Mouse (Mus musculus): ENCODE measurements around the gene Fam89b. TPM values are rescaled to one million over a fixed set of nuclear protein-coding genes. Genes with fewer than 3 reads are reported as not detected.
A peak's percentile ranks its signal among the peaks of the same experiment; 100 is the strongest.

Gene Fam89b
- polyA plus RNA-seq, 1 experiment from 2014 or later = 118 TPM

DNA sequence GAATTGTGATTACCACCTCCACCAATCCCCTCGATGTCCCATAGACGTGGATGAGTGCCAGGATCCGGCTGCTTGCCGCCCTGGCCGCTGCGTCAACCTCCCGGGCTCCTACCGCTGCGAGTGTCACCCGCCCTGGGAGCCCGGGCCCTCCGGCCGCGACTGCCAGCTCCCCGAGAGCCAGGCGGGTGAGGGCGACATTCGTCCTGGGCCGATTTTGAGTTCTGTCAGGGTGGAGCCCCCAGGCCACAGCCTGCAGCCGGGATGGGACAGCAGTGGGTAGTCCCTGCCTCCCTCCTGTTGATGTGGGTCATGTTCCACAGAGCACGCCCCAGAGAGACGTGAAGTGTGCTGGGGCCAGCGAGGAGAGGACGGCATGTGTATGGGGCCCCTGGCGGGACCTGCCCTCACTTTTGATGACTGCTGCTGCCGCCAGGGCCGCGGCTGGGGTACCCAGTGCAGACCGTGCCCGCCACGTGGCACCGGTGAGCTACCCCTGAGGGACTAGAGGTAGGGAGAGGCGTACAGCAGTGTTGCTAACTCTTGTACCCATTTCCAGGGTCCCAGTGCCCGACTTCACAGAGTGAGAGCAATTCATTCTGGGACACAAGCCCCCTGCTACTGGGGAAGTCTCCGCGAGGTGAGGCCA is 27.7 kb upstream of the Fam89b start:
- ATAC-seq = peak; percentile 28

DNA sequence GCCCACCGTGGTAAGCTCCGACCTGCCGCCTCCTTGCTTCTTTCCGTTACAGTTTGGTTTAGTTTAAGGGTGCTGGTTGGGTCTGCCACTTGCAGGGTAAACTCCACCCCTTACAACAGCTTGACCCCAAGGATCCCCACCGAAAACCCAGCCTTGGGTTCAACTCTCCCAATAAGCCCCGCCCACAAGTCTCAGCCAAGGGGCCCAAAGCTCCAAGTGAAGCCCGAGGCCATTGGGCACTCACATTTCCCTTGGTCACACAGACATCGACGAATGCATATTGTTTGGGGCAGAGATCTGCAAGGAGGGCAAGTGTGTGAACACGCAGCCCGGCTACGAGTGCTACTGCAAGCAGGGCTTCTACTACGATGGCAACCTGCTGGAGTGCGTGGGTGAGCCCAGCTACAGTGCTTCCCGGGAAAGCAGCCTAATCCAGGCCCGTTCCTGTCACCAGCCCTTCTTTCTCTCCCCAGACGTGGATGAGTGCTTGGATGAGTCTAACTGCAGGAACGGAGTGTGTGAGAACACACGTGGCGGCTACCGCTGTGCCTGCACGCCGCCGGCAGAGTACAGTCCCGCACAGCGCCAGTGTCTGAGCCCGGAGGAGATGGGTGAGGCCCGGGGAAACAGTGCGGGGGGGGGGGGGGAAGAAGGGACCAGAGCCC is 27.0 kb upstream of the Fam89b start:
- peaks cover 40% of the 10 kb centered on the region for H3K36me3 ChIP-seq (ENCODE audit: control insufficient read depth, insufficient read depth, low read length)
- WGBS = 15% methylated on average over 26 of the region's 29 CpGs
- no peaks in the 10 kb centered on the region for H3K9me3 ChIP-seq (ENCODE audit: control insufficient read depth, low read length)
- H3K4me3 ChIP-seq (ENCODE audit: low read length) = peak overlapping the region; percentile 5
- H3K4me1 ChIP-seq (ENCODE audit: control insufficient read depth, insufficient read depth, low read depth, low read length) = peaks cover 15% of the 10 kb centered on the region
- no peak overlapping the region for H3K27ac ChIP-seq (ENCODE audit: low read depth, low read length)
- H3K27me3 ChIP-seq (replicated peaks; ENCODE audit: control insufficient read depth, insufficient read depth, low read length) = peaks cover 45% of the 10 kb centered on the region
- peak; percentile 31; the same call in 1 of the 2 replicates for ATAC-seq
- H3K4me2 ChIP-seq (ENCODE audit: low read length) = peak overlapping the region; percentile 33
- H3K9ac ChIP-seq (ENCODE audit: low read depth, low read length) = peak overlapping the region; percentile 35; the same call in 1 of the 2 replicates

More for the DNA sequence above, 27.7 kb upstream of the Fam89b start:
- peaks cover 44% of the 10 kb centered on the region for H3K36me3 ChIP-seq (ENCODE audit: control insufficient read depth, insufficient read depth, low read length)
- WGBS = 17% methylated on average over 36 of the region's 36 CpGs
- no peak overlapping the region; the same call in 1 of the 2 replicates for H3K4me3 ChIP-seq (ENCODE audit: low read length)
- peaks cover 45% of the 10 kb centered on the region for H3K27me3 ChIP-seq (replicated peaks; ENCODE audit: control insufficient read depth, insufficient read depth, low read length)
- no peak overlapping the region for H3K27ac ChIP-seq (ENCODE audit: low read depth, low read length)
- peak overlapping the region; percentile 35; the same call in 1 of the 2 replicates for H3K9ac ChIP-seq (ENCODE audit: low read depth, low read length)
- peaks cover 12% of the 10 kb centered on the region for H3K4me1 ChIP-seq (ENCODE audit: control insufficient read depth, insufficient read depth, low read depth, low read length)
- H3K4me2 ChIP-seq (ENCODE audit: low read length) = peak overlapping the region; percentile 33
- no peaks in the 10 kb centered on the region for H3K9me3 ChIP-seq (ENCODE audit: control insufficient read depth, low read length)

DNA sequence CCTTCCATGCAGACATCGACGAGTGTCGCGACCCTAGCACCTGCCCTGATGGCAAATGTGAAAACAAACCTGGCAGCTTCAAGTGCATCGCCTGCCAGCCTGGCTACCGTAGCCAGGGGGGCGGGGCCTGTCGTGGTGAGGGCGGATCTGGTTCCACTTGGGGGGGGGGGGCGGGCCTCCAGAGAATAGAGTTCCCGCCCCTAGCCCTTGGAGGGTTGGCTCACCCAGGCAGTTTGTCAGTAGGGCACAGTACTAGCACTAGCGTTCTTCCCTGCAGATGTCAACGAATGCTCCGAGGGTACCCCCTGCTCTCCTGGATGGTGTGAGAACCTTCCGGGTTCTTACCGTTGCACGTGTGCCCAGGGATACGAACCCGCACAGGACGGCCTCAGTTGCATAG is 22.3 kb upstream of the Fam89b start:
- Histone ChIP-seq H3K27ac (ENCODE audit: low read depth, low read length) (no peak overlapping the region), H3K9me3 (ENCODE audit: control insufficient read depth, low read length) (no peaks in the 10 kb centered on the region), H3K36me3 (ENCODE audit: control insufficient read depth, insufficient read depth, low read length) (no peaks in the 10 kb centered on the region), H3K9ac (ENCODE audit: low read depth, low read length) (no peak overlapping the region), H3K4me1 (ENCODE audit: control insufficient read depth, insufficient read depth, low read depth, low read length) (peaks cover 8% of the 10 kb centered on the region; the same call in 1 of the 2 replicates), H3K4me3 (ENCODE audit: low read length) (no peak overlapping the region), H3K27me3 (replicated peaks; ENCODE audit: control insufficient read depth, insufficient read depth, low read length) (peaks cover 47% of the 10 kb centered on the region), H3K4me2 (ENCODE audit: low read length) (no peak overlapping the region)
- 7% methylated on average over 20 of the region's 20 CpGs for WGBS
- no peak for ATAC-seq

DNA sequence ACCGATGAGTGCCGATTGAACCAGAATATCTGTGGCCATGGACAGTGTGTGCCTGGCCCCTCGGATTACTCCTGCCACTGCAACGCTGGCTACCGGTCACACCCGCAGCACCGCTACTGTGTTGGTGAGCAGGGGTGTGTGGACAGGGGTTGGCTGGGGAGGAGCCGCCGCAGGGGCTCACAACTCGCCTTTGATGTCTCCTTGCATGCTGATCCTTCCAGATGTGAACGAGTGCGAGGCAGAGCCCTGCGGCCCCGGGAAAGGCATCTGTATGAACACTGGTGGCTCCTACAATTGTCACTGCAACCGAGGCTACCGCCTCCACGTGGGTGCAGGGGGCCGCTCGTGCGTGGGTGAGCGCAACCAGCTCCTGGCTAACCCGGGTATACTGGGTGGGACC is 21.5 kb upstream of the Fam89b start:
- Histone ChIP-seq H3K9me3 (ENCODE audit: control insufficient read depth, low read length) (no peaks in the 10 kb centered on the region), H3K27ac (ENCODE audit: low read depth, low read length) (no peak overlapping the region), H3K27me3 (replicated peaks; ENCODE audit: control insufficient read depth, insufficient read depth, low read length) (peaks cover 42% of the 10 kb centered on the region), H3K4me1 (ENCODE audit: control insufficient read depth, insufficient read depth, low read depth, low read length) (peaks cover 10% of the 10 kb centered on the region), H3K9ac (ENCODE audit: low read depth, low read length) (no peak overlapping the region), H3K4me3 (ENCODE audit: low read length) (no peak overlapping the region), H3K36me3 (ENCODE audit: control insufficient read depth, insufficient read depth, low read length) (no peaks in the 10 kb centered on the region), H3K4me2 (ENCODE audit: low read length) (no peak overlapping the region)
- no peak for ATAC-seq
- 12% methylated on average over 22 of the region's 22 CpGs for WGBS

DNA sequence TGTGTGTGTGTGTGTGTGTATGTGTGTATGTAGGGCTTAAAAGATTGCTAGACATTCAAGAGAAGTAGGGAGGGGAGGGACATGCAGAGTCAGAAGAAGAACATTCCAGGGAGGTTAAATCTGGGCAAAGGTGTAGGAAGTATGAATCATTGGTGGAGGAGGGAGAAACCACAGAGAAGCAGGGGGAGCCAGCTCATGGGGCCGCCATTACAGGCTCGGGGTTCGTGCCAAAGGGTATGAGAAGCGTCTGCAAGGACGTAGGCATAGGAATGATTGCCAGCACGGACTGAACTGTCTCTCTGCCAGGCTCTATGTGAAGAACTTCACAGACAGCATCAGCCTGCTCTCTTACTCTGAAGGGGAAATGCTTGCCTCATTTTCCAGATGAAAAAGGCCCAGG is 20.0 kb upstream of the Fam89b start:
- H3K9ac ChIP-seq (ENCODE audit: low read depth, low read length) = no peak overlapping the region
- WGBS = 81% methylated on average over 6 of the region's 6 CpGs
- H3K36me3 ChIP-seq (ENCODE audit: control insufficient read depth, insufficient read depth, low read length) = no peaks in the 10 kb centered on the region
- no peaks in the 10 kb centered on the region for H3K9me3 ChIP-seq (ENCODE audit: control insufficient read depth, low read length)
- H3K27ac ChIP-seq (ENCODE audit: low read depth, low read length) = no peak overlapping the region
- H3K4me3 ChIP-seq (ENCODE audit: low read length) = no peak overlapping the region
- H3K4me2 ChIP-seq (ENCODE audit: low read length) = no peak overlapping the region
- peaks cover 16% of the 10 kb centered on the region for H3K4me1 ChIP-seq (ENCODE audit: control insufficient read depth, insufficient read depth, low read depth, low read length)
- ATAC-seq = no peak
- peaks cover 38% of the 10 kb centered on the region for H3K27me3 ChIP-seq (replicated peaks; ENCODE audit: control insufficient read depth, insufficient read depth, low read length)

DNA sequence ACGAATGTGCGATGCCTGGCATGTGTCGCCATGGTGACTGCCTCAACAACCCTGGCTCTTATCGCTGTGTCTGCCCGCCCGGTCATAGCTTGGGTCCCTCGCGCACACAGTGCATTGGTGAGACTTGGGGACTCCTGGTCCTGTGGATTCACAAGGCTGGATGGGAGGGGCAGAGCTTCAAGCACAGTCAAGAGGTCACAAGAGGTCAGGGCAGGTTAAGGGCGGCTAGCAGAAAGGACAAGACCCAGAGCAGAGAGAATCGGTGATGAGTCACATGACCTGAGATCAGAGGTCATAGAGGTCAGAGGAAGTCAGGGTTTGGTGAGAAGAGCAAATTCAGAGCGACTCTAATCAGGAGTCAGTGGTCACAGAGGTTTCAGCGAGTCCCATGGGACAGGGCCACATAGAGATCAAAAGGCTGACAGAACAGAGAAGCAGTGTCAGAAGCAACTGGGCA is 17.5 kb upstream of the Fam89b start:
- Histone ChIP-seq H3K27me3 (replicated peaks; ENCODE audit: control insufficient read depth, insufficient read depth, low read length) (peaks cover 28% of the 10 kb centered on the region), H3K27ac (ENCODE audit: low read depth, low read length) (no peak overlapping the region), H3K9ac (ENCODE audit: low read depth, low read length) (no peak overlapping the region; the same call in 1 of the 2 replicates), H3K9me3 (ENCODE audit: control insufficient read depth, low read length) (no peaks in the 10 kb centered on the region), H3K4me2 (ENCODE audit: low read length) (peak overlapping the region; percentile 32), H3K4me3 (ENCODE audit: low read length) (no peak overlapping the region), H3K4me1 (ENCODE audit: control insufficient read depth, insufficient read depth, low read depth, low read length) (peaks cover 30% of the 10 kb centered on the region), H3K36me3 (ENCODE audit: control insufficient read depth, insufficient read depth, low read length) (no peaks in the 10 kb centered on the region)
- 17% methylated on average over 12 of the region's 12 CpGs for WGBS
- ATAC-seq = no peak

DNA sequence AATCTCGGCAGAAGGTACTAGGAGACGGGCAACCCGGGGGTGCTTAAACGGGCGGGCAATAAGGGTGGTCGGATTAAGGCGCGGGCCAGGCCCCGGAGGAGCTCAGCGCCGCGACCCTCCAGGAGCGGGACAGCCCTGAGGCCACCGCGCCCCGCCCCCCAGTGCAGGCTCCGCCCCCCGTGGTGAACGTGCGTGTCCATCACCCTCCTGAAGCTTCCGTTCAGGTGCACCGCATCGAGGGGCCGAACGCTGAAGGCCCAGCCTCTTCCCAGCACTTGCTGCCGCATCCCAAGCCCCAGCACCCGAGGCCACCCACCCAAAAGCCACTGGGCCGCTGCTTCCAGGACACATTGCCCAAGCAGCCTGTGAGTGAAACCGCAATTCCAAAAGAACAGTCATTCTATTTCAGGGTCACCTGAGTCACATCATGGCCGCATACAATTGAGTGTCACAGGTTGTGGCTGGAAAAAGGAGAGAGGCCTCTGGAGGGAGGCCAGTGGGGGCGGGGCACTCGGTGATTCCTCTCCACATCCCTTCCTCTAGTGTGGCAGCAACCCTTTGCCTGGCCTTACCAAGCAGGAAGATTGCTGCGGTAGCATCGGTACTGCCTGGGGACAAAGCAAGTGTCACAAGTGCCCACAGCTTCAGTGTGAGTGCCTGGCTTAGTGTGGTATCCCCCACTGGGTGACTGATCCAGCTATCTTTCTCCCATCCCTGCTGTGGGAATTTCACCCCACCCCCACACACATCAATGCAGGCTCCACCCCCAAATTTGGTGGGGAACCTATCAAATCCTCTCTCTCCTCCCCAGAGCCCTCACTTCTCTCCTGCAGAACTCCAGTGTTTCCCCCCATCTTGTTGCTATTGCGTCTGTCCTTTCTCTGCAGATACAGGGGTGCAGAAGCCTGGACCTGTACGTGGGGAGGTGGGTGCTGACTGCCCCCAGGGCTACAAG is 16.6 kb upstream of the Fam89b start:
- WGBS = 7% methylated on average over 26 of the region's 36 CpGs
- H3K4me2 ChIP-seq (ENCODE audit: low read length) = peak overlapping the region; percentile 51
- peaks cover 30% of the 10 kb centered on the region for H3K27me3 ChIP-seq (replicated peaks; ENCODE audit: control insufficient read depth, insufficient read depth, low read length)
- H3K27ac ChIP-seq (ENCODE audit: low read depth, low read length) = no peak overlapping the region
- H3K9ac ChIP-seq (ENCODE audit: low read depth, low read length) = peak overlapping the region; percentile 31
- ATAC-seq = peak; percentile 38; the same call in 1 of the 2 replicates
- peak overlapping the region; percentile 31 for H3K4me3 ChIP-seq (ENCODE audit: low read length)
- peaks cover 32% of the 10 kb centered on the region for H3K4me1 ChIP-seq (ENCODE audit: control insufficient read depth, insufficient read depth, low read depth, low read length)
- H3K36me3 ChIP-seq (ENCODE audit: control insufficient read depth, insufficient read depth, low read length) = no peaks in the 10 kb centered on the region
- no peaks in the 10 kb centered on the region for H3K9me3 ChIP-seq (ENCODE audit: control insufficient read depth, low read length)

DNA sequence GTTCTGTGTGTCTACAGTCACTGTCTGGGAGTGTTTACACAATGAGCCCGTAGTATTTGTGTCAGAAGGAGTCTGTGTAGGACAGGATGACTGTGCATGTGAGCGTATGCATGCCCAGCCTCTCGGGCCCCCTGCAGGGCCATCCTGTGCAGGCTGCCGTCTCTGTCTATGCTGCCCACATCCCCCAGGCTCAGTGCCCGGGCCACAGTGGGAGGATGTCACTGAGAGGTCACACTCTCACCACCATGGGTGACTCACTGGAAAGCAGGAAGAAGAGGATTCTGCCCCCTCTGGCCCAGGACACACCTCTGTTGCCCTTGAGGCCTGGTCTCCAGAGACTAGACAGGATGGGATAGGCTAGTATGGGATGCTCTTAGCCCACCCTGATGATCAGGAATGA is 14.1 kb upstream of the Fam89b start:
- Histone ChIP-seq H3K4me3 (ENCODE audit: low read length) (no peak overlapping the region), H3K27me3 (replicated peaks; ENCODE audit: control insufficient read depth, insufficient read depth, low read length) (peaks cover 21% of the 10 kb centered on the region), H3K36me3 (ENCODE audit: control insufficient read depth, insufficient read depth, low read length) (no peaks in the 10 kb centered on the region), H3K27ac (ENCODE audit: low read depth, low read length) (no peak overlapping the region), H3K4me2 (ENCODE audit: low read length) (no peak overlapping the region), H3K9me3 (ENCODE audit: control insufficient read depth, low read length) (no peaks in the 10 kb centered on the region), H3K4me1 (ENCODE audit: control insufficient read depth, insufficient read depth, low read depth, low read length) (peaks cover 41% of the 10 kb centered on the region), H3K9ac (ENCODE audit: low read depth, low read length) (no peak overlapping the region)
- no peak for ATAC-seq
- 44% methylated on average over 5 of the region's 5 CpGs for WGBS

Measured in hindbrain, embryonic 16.5 days (tissue).